In the genomic region with DNA sequence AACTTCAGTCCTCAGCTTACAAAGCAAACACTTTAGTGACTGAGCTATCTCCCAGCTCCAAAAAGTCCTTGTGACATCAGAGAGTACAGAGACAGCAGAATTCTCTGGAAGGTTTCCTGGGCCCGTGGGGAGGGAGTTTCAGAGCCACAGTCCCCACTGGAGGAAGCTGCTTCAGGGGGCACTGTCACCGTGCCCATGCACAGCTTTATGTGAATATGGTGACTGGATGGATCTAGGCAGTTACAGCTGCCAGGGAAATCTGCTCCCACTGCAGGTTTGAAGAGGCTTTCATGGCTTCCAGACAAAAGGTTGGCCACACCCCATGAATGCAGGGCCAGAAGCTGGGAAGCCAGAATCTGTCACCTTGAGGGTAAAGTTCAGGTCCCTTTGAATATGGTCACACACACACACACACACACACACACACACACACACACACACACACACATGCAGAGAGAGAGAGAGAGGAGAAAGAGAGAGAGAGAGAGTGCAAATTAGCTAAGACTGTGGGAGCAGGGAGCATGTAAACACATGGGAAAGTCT, we compare ENCODE assay signal across 18 mouse cellular contexts. TPM values are rescaled to one million over a fixed set of nuclear protein-coding genes. Genes with fewer than 3 reads are reported as not detected.
DNase-seq lines count a peak whose midpoint lies in the region; ATAC-seq lines count a peak whose summit lies in the region.
"Had no signal": no experiment of that assay in that cellular context is flagged by ENCODE, and none has a peak within 500 bp of the region (broad histone marks: within the 10 kb centered on the region; RNA-seq: fewer than 3 reads in every experiment).

No protein-coding gene starts in this region.

- H3K27me3 ChIP-seq in midbrain, embryonic 11.5 days (ENCODE audit: control insufficient read depth, insufficient read depth, low read length): no peaks in the 10 kb centered on the region
- no peaks in the 10 kb centered on the region for H3K27me3 ChIP-seq in midbrain, embryonic 14.5 days (ENCODE audit: control insufficient read depth, insufficient read depth, low read length)
- no peaks in the 10 kb centered on the region for H3K27me3 ChIP-seq in hindbrain, embryonic 10.5 days (ENCODE audit: insufficient read depth, poor library complexity, severe bottlenecking)
- H3K27me3 ChIP-seq: embryonic facial prominence, embryonic 13.5 days; heart, embryonic 13.5 days; liver, embryonic 13.5 days; stomach, embryonic 15.5 days had no signal

- ATAC-seq in midbrain, embryonic 11.5 days (ENCODE audit: low FRiP score): no peak
- ATAC-seq in midbrain, embryonic 14.5 days (ENCODE audit: low FRiP score, low TSS enrichment): no peak

- 75% methylated on average over 2 of the region's 2 CpGs for WGBS in midbrain, embryonic 11.5 days
- 80% methylated on average over 2 of the region's 2 CpGs for whole genome bisulfite sequencing in midbrain, embryonic 14.5 days
- 73% methylated on average over 2 of the region's 2 CpGs for WGBS in hindbrain, embryonic 10.5 days

- H3K36me3 ChIP-seq in midbrain, embryonic 11.5 days (ENCODE audit: control insufficient read depth, insufficient read depth, low read length): peaks cover 5% of the 10 kb centered on the region; the same call in 1 of the 2 replicates
- H3K36me3 ChIP-seq in midbrain, embryonic 14.5 days (ENCODE audit: control insufficient read depth, insufficient read depth, low read length): peaks cover 6% of the 10 kb centered on the region; the same call in 1 of the 2 replicates
- H3K36me3 ChIP-seq in hindbrain, embryonic 10.5 days: peaks cover 25% of the 10 kb centered on the region

- no peak overlapping the region for H3K4me3 ChIP-seq in midbrain, embryonic 11.5 days (ENCODE audit: low read depth, low read length)
- H3K4me3 ChIP-seq in midbrain, embryonic 14.5 days (replicated peaks; ENCODE audit: low read depth, low read length): no peak overlapping the region
- no peak overlapping the region for H3K4me3 ChIP-seq in hindbrain, embryonic 10.5 days
- H3K4me3 ChIP-seq: embryonic facial prominence, embryonic 13.5 days; heart, embryonic 13.5 days; liver, embryonic 13.5 days; stomach, embryonic 15.5 days had no signal

- no peak overlapping the region for H3K27ac ChIP-seq in midbrain, embryonic 11.5 days (ENCODE audit: low read depth, low read length)
- no peak overlapping the region for H3K27ac ChIP-seq in midbrain, embryonic 14.5 days (replicated peaks; ENCODE audit: low read depth, low read length)
- H3K27ac ChIP-seq in hindbrain, embryonic 10.5 days: no peak overlapping the region
- H3K27ac ChIP-seq: embryonic facial prominence, embryonic 13.5 days; heart, embryonic 13.5 days; liver, embryonic 13.5 days; stomach, embryonic 15.5 days had no signal

- H3K4me2 ChIP-seq in midbrain, embryonic 11.5 days: no peak overlapping the region
- H3K4me2 ChIP-seq in midbrain, embryonic 14.5 days (ENCODE audit: low read length): no peak overlapping the region
- H3K4me2 ChIP-seq: embryonic facial prominence, embryonic 13.5 days; heart, embryonic 13.5 days; liver, embryonic 13.5 days; stomach, embryonic 15.5 days had no signal

- DNase-seq in cerebellum, postnatal 14 days: peak; percentile 42 to 45
- no peak for DNase-seq in cerebellum, adult 9-10 months
- peak; percentile 36 for DNase-seq in left cerebral cortex, postnatal 4 days
- no peak for DNase-seq in left cerebral cortex, postnatal 14 days (ENCODE audit: low spot score in 2 of 2)
- peak; percentile 66 for DNase-seq in midbrain, embryonic 11.5 days (ENCODE audit: low spot score, missing footprints)
- DNase-seq in midbrain, embryonic 14.5 days: no peak
- DNase-seq in urinary bladder, postnatal 10 days (ENCODE audit: low spot score): no peak
- DNase-seq in hindbrain, embryonic 10.5 days (ENCODE audit: low spot score): no peak
- DNase-seq: adrenal gland, postnatal 10 days; cerebellum, adult 2 months; heart, postnatal 36 days; layer of hippocampus, postnatal 36 days; liver, embryonic 13.5 days; spleen, adult 18-20 months; thymus, postnatal 14 days had no signal

- intact Hi-C loops in left cerebral cortex, postnatal 4 days (cut with DNase I): no loop called here
- intact Hi-C loops in left cerebral cortex, postnatal 14 days (cut with DNase I): no loop called here

- H3K9ac ChIP-seq in midbrain, embryonic 11.5 days (ENCODE audit: low read length): no peak overlapping the region
- H3K9ac ChIP-seq in midbrain, embryonic 14.5 days (replicated peaks; ENCODE audit: low read length): no peak overlapping the region
- H3K9ac ChIP-seq: embryonic facial prominence, embryonic 13.5 days; heart, embryonic 13.5 days; liver, embryonic 13.5 days; stomach, embryonic 15.5 days had no signal

- H3K4me1 ChIP-seq in midbrain, embryonic 11.5 days (ENCODE audit: control insufficient read depth, insufficient read depth, low read length): peaks cover 8% of the 10 kb centered on the region; the same call in 1 of the 2 replicates
- peaks cover 10% of the 10 kb centered on the region for H3K4me1 ChIP-seq in midbrain, embryonic 14.5 days (ENCODE audit: control insufficient read depth, insufficient read depth, low read length)
- H3K4me1 ChIP-seq in hindbrain, embryonic 10.5 days (replicated peaks): peaks cover 25% of the 10 kb centered on the region
- H3K4me1 ChIP-seq: stomach, embryonic 15.5 days had no signal

- no peaks in the 10 kb centered on the region for H3K9me3 ChIP-seq in midbrain, embryonic 11.5 days (ENCODE audit: control insufficient read depth, low read length)
- no peaks in the 10 kb centered on the region for H3K9me3 ChIP-seq in midbrain, embryonic 14.5 days (ENCODE audit: control insufficient read depth, low read length)
- no peaks in the 10 kb centered on the region for H3K9me3 ChIP-seq in hindbrain, embryonic 10.5 days
- H3K9me3 ChIP-seq: embryonic facial prominence, embryonic 13.5 days; heart, embryonic 13.5 days; liver, embryonic 13.5 days; stomach, embryonic 15.5 days had no signal

RNA-seq across cellular contexts. Expression of gene Tmem177, which starts 5.7 kb away (rescaled TPM):
- total RNA-seq in left cerebral cortex, postnatal 4 days (2021): 1 to 10 TPM; 7.6 to 7.7 TPM
- total RNA-seq in left cerebral cortex, postnatal 14 days (2021): 1 to 10 TPM; 6.2 to 7.1 TPM
- 9.2 and 10.8 TPM in 2 replicates for polyA plus RNA-seq in midbrain, embryonic 11.5 days (2014; fragmentation: Nextera tagmentation; extraction: Ambion mirVana)
- polyA plus RNA-seq in midbrain, embryonic 14.5 days (2014; fragmentation: Nextera tagmentation; extraction: Ambion mirVana): 5.2 and 7.5 TPM in 2 replicates
- polyA plus RNA-seq in hindbrain, embryonic 10.5 days (2016; fragmentation: Nextera tagmentation; extraction: Ambion mirVana): 11.9 and 12.8 TPM in 2 replicates

Comparison
In these comparisons a context has a peak if more than half of its experiments do, and no peak if none do; other contexts are left out.
1. DNase-seq: peak in cerebellum, postnatal 14 days (2 of 2), left cerebral cortex, postnatal 4 days (single experiment) and midbrain, embryonic 11.5 days (single experiment); none in cerebellum, adult 9-10 months (single experiment), left cerebral cortex, postnatal 14 days (0 of 2), midbrain, embryonic 14.5 days (single experiment), urinary bladder, postnatal 10 days (single experiment) and hindbrain, embryonic 10.5 days (single experiment).